Mouse (Mus musculus): ENCODE measurements around the gene Snapc1. TPM values are rescaled to one million over a fixed set of nuclear protein-coding genes. Genes with fewer than 3 reads are reported as not detected.
A peak's percentile ranks its signal among the peaks of the same experiment; 100 is the strongest.

Gene Snapc1
- polyA plus RNA-seq (2014; fragmentation: Nextera tagmentation; extraction: Ambion mirVana) = 34.9 and 37.1 TPM in 2 replicates

DNA sequence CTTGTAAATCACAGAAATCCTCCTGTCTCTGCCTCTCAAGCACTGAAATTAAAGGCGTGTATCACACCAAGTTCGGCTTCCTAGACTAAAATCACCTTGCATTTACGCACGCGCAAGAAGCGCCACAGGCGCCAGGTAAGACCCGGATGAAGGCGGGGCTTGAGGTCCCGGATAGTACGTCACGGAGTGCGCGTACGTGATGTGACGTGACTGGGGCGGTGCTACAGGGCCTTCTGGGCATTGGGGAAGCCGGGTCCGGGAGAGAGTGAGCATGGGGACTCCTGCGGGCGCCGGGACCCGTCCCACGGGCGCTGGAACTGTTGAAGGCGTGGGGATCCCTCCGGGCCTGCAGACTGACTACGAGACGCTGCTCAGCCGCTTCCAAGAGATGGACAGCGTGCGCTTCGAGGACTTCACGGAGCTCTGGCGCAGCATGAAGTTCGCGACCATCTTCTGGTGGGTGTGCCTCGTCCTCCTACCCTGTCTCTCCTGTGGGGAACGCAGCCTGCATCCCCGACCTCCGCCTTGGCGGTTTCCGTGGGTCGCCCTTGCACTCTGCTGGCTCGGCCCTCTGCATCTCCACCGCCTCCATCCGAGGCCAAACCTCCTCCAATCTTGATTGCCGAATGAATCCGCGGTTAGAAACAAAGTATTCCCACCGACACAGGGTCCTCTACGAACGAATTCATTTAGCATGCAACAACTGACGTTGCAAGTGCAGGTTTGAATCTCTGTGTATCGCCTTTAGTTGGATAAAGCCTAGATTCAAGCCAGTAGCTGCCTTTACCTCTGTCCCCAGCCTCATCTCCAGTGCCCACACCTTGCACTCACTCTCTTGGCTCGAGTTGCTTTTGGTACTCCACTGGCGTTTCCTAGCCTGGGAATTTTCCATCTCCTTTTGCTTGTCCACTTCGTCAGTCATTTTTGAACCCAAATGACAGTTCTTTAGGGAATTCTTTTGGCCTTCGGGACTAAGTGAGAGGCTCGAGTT lies at the start of gene Snapc1:
Gene Snapc1, plus strand, starts transcription at position 191 of the 991 bp plus-strand sequence.
- Histone ChIP-seq H3K9ac (peak within 1 kb of the TSS; percentile 82), H3K27me3 (ENCODE audit: control insufficient read depth, insufficient read depth, low read length) (no peaks in the 10 kb centered on the region), H3K4me3 (replicated peaks; ENCODE audit: low read length) (peak within 1 kb of the TSS; percentile 84), H3K4me2 (replicated peaks) (peak within 1 kb of the TSS; percentile 77), H3K9me3 (ENCODE audit: control insufficient read depth, low read length) (no peaks in the 10 kb centered on the region), H3K4me1 (replicated peaks; ENCODE audit: control insufficient read depth, insufficient read depth, low read length) (peaks cover 17% of the 10 kb centered on the region), H3K36me3 (replicated peaks; ENCODE audit: control insufficient read depth, insufficient read depth) (peaks cover 19% of the 10 kb centered on the region), H3K27ac (peak within 1 kb of the TSS; percentile 85)
- 1% methylated on average over 60 of the region's 60 CpGs for WGBS
- ATAC-seq (ENCODE audit: low FRiP score) = peak; percentile 99
- DNase-seq (ENCODE audit: low spot score) = peak; percentile 99

DNA sequence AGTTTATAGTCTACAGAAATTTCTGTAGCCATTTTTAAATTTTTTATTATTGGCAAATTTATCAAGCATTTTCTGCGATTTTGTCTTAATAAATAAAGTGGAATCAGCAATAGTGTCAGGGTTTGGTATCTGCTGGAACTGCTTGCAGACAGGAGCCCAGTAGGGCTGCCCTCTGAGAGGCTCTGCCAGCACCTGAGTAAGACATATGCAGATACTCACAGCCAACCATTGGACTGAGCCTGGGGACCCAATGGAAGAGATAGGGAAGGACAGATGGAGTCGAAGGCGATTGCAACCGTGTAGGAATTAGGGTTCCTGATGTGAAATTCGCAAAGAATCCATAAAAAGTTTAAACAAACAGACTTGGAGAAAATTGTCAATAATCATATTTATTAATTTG lies 45.8 kb upstream of the Snapc1 start:
- Histone ChIP-seq H3K9me3 (ENCODE audit: control insufficient read depth, low read length) (no peaks in the 10 kb centered on the region), H3K4me2 (replicated peaks) (no peak overlapping the region), H3K4me3 (replicated peaks; ENCODE audit: low read length) (no peak overlapping the region), H3K27ac (no peak overlapping the region), H3K27me3 (ENCODE audit: control insufficient read depth, insufficient read depth, low read length) (no peaks in the 10 kb centered on the region), H3K9ac (no peak overlapping the region), H3K4me1 (replicated peaks; ENCODE audit: control insufficient read depth, insufficient read depth, low read length) (no peaks in the 10 kb centered on the region), H3K36me3 (replicated peaks; ENCODE audit: control insufficient read depth, insufficient read depth) (no peaks in the 10 kb centered on the region)
- no peak for DNase-seq (ENCODE audit: low spot score)
- WGBS = 96% methylated on average over 5 of the region's 5 CpGs
- no peak for ATAC-seq (ENCODE audit: low FRiP score)

DNA sequence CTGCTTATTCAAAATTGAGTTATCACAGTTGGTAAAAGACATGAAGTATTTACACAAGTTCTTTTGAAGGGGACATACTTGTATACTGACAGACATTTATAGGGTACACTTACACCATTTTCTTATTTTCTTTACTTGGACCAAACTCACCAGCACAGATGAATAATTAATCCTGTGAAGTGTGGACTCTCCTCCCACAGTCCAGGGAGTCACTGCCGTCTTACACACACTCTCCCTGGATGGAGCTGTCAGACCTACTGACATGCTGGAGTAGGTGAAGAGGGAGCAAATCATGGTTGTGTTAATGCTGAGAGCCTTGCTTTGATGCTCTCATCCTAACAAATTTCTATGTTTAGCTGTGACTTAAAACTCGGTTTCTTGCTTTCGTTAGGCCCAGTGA lies 34.0 kb upstream of the Snapc1 start:
- Histone ChIP-seq H3K9ac (no peak overlapping the region), H3K27ac (no peak overlapping the region), H3K4me2 (replicated peaks) (no peak overlapping the region), H3K4me3 (replicated peaks; ENCODE audit: low read length) (no peak overlapping the region), H3K27me3 (ENCODE audit: control insufficient read depth, insufficient read depth, low read length) (no peaks in the 10 kb centered on the region), H3K36me3 (replicated peaks; ENCODE audit: control insufficient read depth, insufficient read depth) (peaks cover 79% of the 10 kb centered on the region), H3K9me3 (ENCODE audit: control insufficient read depth, low read length) (no peaks in the 10 kb centered on the region), H3K4me1 (replicated peaks; ENCODE audit: control insufficient read depth, insufficient read depth, low read length) (no peaks in the 10 kb centered on the region)
- WGBS = 84% methylated on average over 3 of the region's 3 CpGs
- no peak for DNase-seq (ENCODE audit: low spot score)
- ATAC-seq (ENCODE audit: low FRiP score) = no peak

DNA sequence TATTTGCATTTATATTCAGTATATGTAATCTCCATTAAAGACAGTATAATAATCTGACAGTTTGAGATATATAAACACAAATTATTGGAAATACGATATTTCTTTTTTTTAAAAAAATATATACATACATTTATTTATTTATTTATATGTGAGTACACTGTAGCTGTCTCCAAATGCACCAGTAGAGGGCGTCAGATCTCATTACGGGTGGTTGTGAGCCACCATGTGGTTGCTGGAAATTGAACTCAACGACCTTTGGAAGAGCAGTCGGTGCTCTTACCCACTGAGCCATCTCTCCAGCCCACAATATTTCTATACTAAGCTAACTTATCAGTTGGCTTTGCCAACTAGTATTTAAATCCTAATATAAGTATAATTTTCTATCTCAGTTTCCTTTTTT lies 33.0 kb upstream of the Snapc1 start:
- no peak for ATAC-seq (ENCODE audit: low FRiP score)
- Histone ChIP-seq H3K36me3 (replicated peaks; ENCODE audit: control insufficient read depth, insufficient read depth) (peaks cover 85% of the 10 kb centered on the region), H3K4me3 (replicated peaks; ENCODE audit: low read length) (no peak overlapping the region), H3K4me2 (replicated peaks) (no peak overlapping the region), H3K27me3 (ENCODE audit: control insufficient read depth, insufficient read depth, low read length) (no peaks in the 10 kb centered on the region), H3K4me1 (replicated peaks; ENCODE audit: control insufficient read depth, insufficient read depth, low read length) (no peaks in the 10 kb centered on the region), H3K9ac (no peak overlapping the region), H3K9me3 (ENCODE audit: control insufficient read depth, low read length) (no peaks in the 10 kb centered on the region), H3K27ac (no peak overlapping the region)
- 62% methylated on average over 5 of the region's 5 CpGs for WGBS
- peak; percentile 45 for DNase-seq (ENCODE audit: low spot score)

DNA sequence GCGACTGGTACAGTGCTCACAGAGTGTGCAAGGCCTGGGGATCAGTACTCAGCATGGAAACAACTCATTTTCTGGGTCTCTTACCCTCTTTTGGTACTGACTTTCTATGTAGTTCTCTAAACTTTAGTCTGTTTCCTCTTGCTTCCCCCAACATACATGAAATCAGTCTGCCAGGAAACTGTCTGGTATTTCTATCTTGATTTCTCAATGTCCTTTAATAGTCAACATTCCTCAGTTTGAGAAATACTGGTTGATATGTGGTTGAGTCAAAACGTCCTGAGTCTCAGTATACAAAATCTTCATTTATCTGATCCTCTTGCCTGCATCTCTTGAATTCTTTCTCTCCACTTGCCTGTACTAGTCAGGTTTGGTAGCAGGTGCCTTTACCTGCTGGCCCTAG lies 29.8 kb upstream of the Snapc1 start:
- Histone ChIP-seq H3K4me1 (replicated peaks; ENCODE audit: control insufficient read depth, insufficient read depth, low read length) (no peaks in the 10 kb centered on the region), H3K27me3 (ENCODE audit: control insufficient read depth, insufficient read depth, low read length) (no peaks in the 10 kb centered on the region), H3K27ac (no peak overlapping the region), H3K36me3 (replicated peaks; ENCODE audit: control insufficient read depth, insufficient read depth) (peaks cover 89% of the 10 kb centered on the region), H3K9ac (no peak overlapping the region), H3K4me3 (replicated peaks; ENCODE audit: low read length) (no peak overlapping the region), H3K9me3 (ENCODE audit: control insufficient read depth, low read length) (no peaks in the 10 kb centered on the region), H3K4me2 (replicated peaks) (no peak overlapping the region)
- WGBS = 92% methylated on average over 2 of the region's 2 CpGs
- ATAC-seq (ENCODE audit: low FRiP score) = no peak
- DNase-seq (ENCODE audit: low spot score) = no peak

DNA sequence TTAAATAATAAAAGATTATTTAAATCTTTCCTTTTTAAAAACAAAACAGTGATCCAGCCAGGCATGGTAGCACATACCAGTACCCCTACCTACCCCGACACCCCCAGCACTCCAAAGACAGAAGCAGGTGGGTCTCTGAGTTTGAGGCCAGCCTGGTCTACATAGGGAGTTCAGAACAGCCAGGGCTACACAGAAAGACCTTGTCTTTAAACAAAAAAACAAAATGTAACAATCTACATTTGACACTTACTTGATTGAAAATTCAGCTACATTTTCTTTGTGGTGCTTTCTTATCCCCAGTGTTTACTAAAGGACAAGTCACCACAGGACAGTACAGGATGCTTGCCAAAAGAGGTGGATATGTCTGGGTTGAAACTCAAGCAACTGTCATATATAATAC lies 26.9 kb upstream of the Snapc1 start, which contains the start of gene Gm49321:
Gene Gm49321, plus strand, starts transcription at position 301 of the 400 bp plus-strand sequence.
- Histone ChIP-seq H3K4me3 (replicated peaks; ENCODE audit: low read length) (no peak within 1 kb of the TSS), H3K36me3 (replicated peaks; ENCODE audit: control insufficient read depth, insufficient read depth) (peaks cover 89% of the 10 kb centered on the region), H3K27ac (no peak within 1 kb of the TSS), H3K4me2 (replicated peaks) (no peak within 1 kb of the TSS), H3K27me3 (ENCODE audit: control insufficient read depth, insufficient read depth, low read length) (no peaks in the 10 kb centered on the region), H3K4me1 (replicated peaks; ENCODE audit: control insufficient read depth, insufficient read depth, low read length) (no peaks in the 10 kb centered on the region), H3K9ac (no peak within 1 kb of the TSS), H3K9me3 (ENCODE audit: control insufficient read depth, low read length) (no peaks in the 10 kb centered on the region)
- 94% methylated on average over 1 of the region's 1 CpGs for WGBS
- no peak for DNase-seq (ENCODE audit: low spot score)
- ATAC-seq (ENCODE audit: low FRiP score) = no peak

DNA sequence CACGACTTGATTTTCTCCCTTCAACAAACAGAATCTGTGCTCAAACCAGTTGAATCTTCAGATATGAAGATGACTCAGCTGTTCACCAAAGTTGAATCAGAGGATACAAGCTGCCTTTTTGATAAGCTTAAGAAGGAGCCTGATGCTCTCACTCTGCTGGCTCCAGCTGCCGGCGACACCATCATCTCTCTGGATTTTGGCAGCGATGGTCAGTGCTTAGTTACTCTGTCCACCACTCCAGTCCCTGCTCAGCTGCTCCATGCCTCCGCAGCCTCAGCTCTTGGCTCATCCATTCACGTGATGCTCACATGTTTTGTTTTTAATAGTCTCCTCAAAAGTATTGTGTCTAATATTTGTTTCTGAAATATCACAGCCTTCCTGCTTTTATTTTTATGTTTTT lies 24.7 kb upstream of the Snapc1 start:
- H3K4me2 ChIP-seq (replicated peaks) = no peak overlapping the region
- WGBS = 94% methylated on average over 6 of the region's 6 CpGs
- H3K9me3 ChIP-seq (ENCODE audit: control insufficient read depth, low read length) = no peaks in the 10 kb centered on the region
- H3K27ac ChIP-seq = no peak overlapping the region
- H3K27me3 ChIP-seq (ENCODE audit: control insufficient read depth, insufficient read depth, low read length) = no peaks in the 10 kb centered on the region
- no peak overlapping the region for H3K9ac ChIP-seq
- DNase-seq (ENCODE audit: low spot score) (no peak), ATAC-seq (ENCODE audit: low FRiP score) (no peak)
- peaks cover 87% of the 10 kb centered on the region for H3K36me3 ChIP-seq (replicated peaks; ENCODE audit: control insufficient read depth, insufficient read depth)
- no peak overlapping the region for H3K4me3 ChIP-seq (replicated peaks; ENCODE audit: low read length)
- no peaks in the 10 kb centered on the region for H3K4me1 ChIP-seq (replicated peaks; ENCODE audit: control insufficient read depth, insufficient read depth, low read length)

DNA sequence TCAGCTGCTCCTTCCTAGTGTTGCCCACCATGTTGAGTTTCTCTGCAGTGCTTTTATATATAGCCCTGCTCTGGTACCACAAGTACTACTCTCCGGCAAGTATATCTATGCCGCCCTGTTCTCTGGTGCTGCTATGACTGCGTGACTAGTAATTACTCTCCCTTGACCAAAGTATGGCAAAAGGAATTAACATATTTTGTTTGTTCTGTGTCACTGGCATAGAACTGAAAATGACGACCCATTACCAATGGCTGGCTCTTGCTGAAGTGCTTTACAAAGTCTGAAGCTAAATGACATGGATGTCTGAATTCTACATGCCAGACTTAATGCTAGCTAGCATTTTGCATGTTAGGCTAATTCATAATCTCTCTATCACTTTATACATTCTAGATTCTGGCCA lies 15.9 kb upstream of the Snapc1 start:
- H3K4me2 ChIP-seq (replicated peaks) = no peak overlapping the region
- H3K4me3 ChIP-seq (replicated peaks; ENCODE audit: low read length) = no peak overlapping the region
- H3K27me3 ChIP-seq (ENCODE audit: control insufficient read depth, insufficient read depth, low read length) = no peaks in the 10 kb centered on the region
- peaks cover 33% of the 10 kb centered on the region for H3K36me3 ChIP-seq (replicated peaks; ENCODE audit: control insufficient read depth, insufficient read depth)
- DNase-seq (ENCODE audit: low spot score) (no peak), ATAC-seq (ENCODE audit: low FRiP score) (no peak)
- WGBS = 91% methylated on average over 4 of the region's 4 CpGs
- no peaks in the 10 kb centered on the region for H3K9me3 ChIP-seq (ENCODE audit: control insufficient read depth, low read length)
- H3K27ac ChIP-seq = no peak overlapping the region
- no peak overlapping the region for H3K9ac ChIP-seq
- peaks cover 13% of the 10 kb centered on the region for H3K4me1 ChIP-seq (replicated peaks; ENCODE audit: control insufficient read depth, insufficient read depth, low read length)

DNA sequence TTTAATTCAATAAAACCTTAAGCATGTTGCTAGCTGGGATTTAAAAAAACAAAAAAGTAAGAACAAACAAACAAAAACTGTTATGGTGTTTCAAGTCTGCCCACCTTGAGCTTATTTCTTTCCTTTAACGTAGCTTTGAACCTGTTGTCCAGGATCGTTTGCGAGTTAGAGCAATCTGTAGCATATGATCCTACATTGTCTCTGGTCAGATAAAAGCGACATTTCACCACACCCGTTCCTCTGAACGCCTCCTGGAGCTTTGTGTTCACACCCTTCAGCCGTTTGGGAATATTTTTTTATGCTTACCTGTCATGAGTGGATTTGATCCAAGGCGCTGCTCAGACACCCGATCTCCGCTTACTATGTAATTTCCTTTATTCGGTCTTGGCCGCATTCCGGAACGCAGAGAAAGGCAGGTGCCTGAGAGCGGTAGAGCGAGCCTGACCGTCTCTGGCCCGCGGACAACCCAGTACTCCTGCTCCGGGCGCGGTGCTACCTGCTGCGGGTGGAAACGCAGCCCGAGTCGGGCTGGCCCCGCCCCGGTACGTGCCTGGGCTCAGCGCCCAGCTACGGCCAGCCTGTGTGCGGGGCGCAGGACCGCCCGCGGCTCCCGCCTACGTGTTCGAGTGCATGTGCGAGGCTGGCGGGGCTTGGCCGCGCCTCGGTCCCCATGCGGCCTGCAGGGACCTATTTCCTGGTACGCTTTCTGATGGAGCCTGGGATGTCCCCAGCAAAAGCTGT lies 14.8 kb upstream of the Snapc1 start:
- 5% methylated on average over 46 of the region's 46 CpGs for WGBS
- Histone ChIP-seq H3K9me3 (ENCODE audit: control insufficient read depth, low read length) (no peaks in the 10 kb centered on the region), H3K4me2 (replicated peaks) (peak overlapping the region; percentile 83), H3K27me3 (ENCODE audit: control insufficient read depth, insufficient read depth, low read length) (no peaks in the 10 kb centered on the region), H3K9ac (peak overlapping the region; percentile 73), H3K27ac (no peak overlapping the region), H3K4me3 (replicated peaks; ENCODE audit: low read length) (peak overlapping the region; percentile 45), H3K4me1 (replicated peaks; ENCODE audit: control insufficient read depth, insufficient read depth, low read length) (peaks cover 17% of the 10 kb centered on the region), H3K36me3 (replicated peaks; ENCODE audit: control insufficient read depth, insufficient read depth) (peaks cover 23% of the 10 kb centered on the region)
- ATAC-seq (ENCODE audit: low FRiP score) (peak; percentile 89), DNase-seq (ENCODE audit: low spot score) (peak; percentile 74)

Measured in hindbrain, embryonic 14.5 days (tissue).